Mouse (Mus musculus): Measurements from ENCODE around the gene Clip4. TPM values are rescaled to one million over a fixed set of nuclear protein-coding genes. Genes with fewer than 3 reads are reported as not detected.
"Not testable (repeated sequence)": the region's sequence is repeated elsewhere in the genome, so short reads cannot be mapped to it uniquely, and the experiment has no call there.

Gene Clip4
- total RNA-seq (2021) (100 to 1,000 TPM; 220 to 268 TPM), polyA plus RNA-seq (2012; rRNA removed) (121 and 213 TPM in 2 replicates)
- long read RNA-seq, partial matches to known transcripts, result 24 of 106 reads
- long read RNA-seq, other reads (novel, unspliced or antisense), result 82 of 106 reads

DNA sequence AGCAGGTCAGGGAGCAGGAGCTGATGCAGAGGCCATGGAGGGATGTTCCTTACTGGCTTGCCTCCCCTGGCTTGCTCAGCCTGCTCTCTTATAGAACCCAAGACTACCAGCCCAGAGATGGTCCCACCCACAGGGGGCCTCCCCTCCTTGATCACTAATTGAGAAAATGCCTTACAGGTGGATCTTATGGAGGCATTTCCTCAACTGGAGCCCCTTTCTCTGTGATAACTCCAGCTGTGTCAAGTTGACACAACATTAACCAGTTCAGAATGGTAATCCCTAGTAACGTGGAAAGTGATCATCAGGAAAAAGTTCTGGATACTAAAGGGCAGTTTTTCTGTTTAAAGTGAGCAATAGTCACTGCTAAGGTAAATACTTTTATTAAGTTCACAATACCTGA lies at the start of gene Clip4:
Clip4 (plus strand) TSS at position 301 of the 400 bp plus-strand sequence.
- 67% methylated on average over 1 of the region's 1 CpGs for WGBS
- DNase-seq; H3K27ac ChIP-seq; intact Hi-C loops (cut with DNase I); H3K27me3 ChIP-seq (ENCODE audit: control insufficient read depth, insufficient read depth, low read length); H3K4me1 ChIP-seq (ENCODE audit: control insufficient read depth, insufficient read depth, low read length); H3K4me3 ChIP-seq; H3K9ac ChIP-seq (ENCODE audit: low read depth, low read length); H3K36me3 ChIP-seq (ENCODE audit: control insufficient read depth, insufficient read depth, low read length); H3K79me2 ChIP-seq (replicated peaks; ENCODE audit: control insufficient read depth, insufficient read depth, low read length): not testable (repeated sequence)

- Histone ChIP-seq H3K27ac (peak overlapping the region; percentile 89), H3K9ac (ENCODE audit: low read depth, low read length) (no peak overlapping the region), H3K27me3 (ENCODE audit: control insufficient read depth, insufficient read depth, low read length) (no peaks in the 10 kb centered on the region), H3K4me1 (ENCODE audit: control insufficient read depth, insufficient read depth, low read length) (peaks cover 7% of the 10 kb centered on the region; the same call in 1 of the 2 replicates), H3K36me3 (ENCODE audit: control insufficient read depth, insufficient read depth, low read length) (no peaks in the 10 kb centered on the region; the same call in 1 of the 2 replicates), H3K79me2 (replicated peaks; ENCODE audit: control insufficient read depth, insufficient read depth, low read length) (no peaks in the 10 kb centered on the region), H3K4me3 (no peak overlapping the region)
- DNase-seq, result no peak
- TF ChIP-seq CTCF (IDR thresholded peaks at IDR 0.05), result no peak
- no peak for TF ChIP-seq POLR2A (IDR thresholded peaks at IDR 0.05; ENCODE audit: insufficient read depth, low read depth, low read length)
- TF ChIP-seq EP300 (IDR thresholded peaks at IDR 0.05; ENCODE audit: insufficient read depth, low read depth, low read length), result no peak
- intact Hi-C loops (cut with DNase I), result no loop called here
Measured at GRCm38 (mm10) chr17:71720434-71720833, 47.8 kb upstream of the Clip4 start.

- no peak overlapping the region for H3K9ac ChIP-seq (ENCODE audit: low read depth, low read length)
- H3K4me3 ChIP-seq, result no peak overlapping the region
- DNase-seq, result peak in 1 of 2 experiments; percentile 65
- 34% methylated on average over 3 of the region's 3 CpGs for WGBS
- no peaks in the 10 kb centered on the region; the same call in 1 of the 2 replicates for H3K36me3 ChIP-seq (ENCODE audit: control insufficient read depth, insufficient read depth, low read length)
- no peaks in the 10 kb centered on the region for H3K27me3 ChIP-seq (ENCODE audit: control insufficient read depth, insufficient read depth, low read length)
- H3K27ac ChIP-seq, result peak overlapping the region; percentile 89
- intact Hi-C loops (cut with DNase I), result loop anchor here (1.0 kb wide), 1 partner anchor 25 kb away; no protein-coding TSS in a partner anchor
- H3K79me2 ChIP-seq (replicated peaks; ENCODE audit: control insufficient read depth, insufficient read depth, low read length), result no peaks in the 10 kb centered on the region
- peaks cover 7% of the 10 kb centered on the region; the same call in 1 of the 2 replicates for H3K4me1 ChIP-seq (ENCODE audit: control insufficient read depth, insufficient read depth, low read length)
- TF ChIP-seq POLR2A (IDR thresholded peaks at IDR 0.05; ENCODE audit: insufficient read depth, low read depth, low read length), result no peak
- TF ChIP-seq CTCF (IDR thresholded peaks at IDR 0.05), result peak; percentile 26; the same call in 1 of the 2 replicates
- TF ChIP-seq EP300 (IDR thresholded peaks at IDR 0.05; ENCODE audit: insufficient read depth, low read depth, low read length), result peak; percentile 79
Measured at GRCm38 (mm10) chr17:71721019-71721418, 47.3 kb upstream of the Clip4 start.

DNA sequence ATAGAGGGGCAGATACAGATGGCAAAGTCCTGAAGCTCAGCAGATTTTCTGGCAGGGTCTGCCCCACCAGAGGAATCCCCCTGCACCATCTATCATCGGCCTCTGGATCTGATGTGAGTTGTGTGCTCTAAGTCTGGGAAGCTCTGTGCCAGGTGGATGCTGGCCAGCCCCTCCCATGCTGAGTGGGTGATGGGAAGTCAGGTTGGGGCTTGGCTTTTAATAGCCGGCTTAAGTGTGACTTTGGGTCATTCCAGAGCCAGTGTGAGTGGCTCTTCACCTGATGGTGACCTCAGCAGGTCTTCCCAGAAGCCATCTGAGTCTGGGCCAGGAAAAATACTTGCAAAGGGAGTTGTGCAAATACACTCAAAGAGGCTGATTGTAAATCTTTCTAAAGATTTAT lies 37.6 kb upstream of the Clip4 start:
- Histone ChIP-seq H3K27me3 (ENCODE audit: control insufficient read depth, insufficient read depth, low read length) (no peaks in the 10 kb centered on the region), H3K9ac (ENCODE audit: low read depth, low read length) (no peak overlapping the region), H3K36me3 (ENCODE audit: control insufficient read depth, insufficient read depth, low read length) (no peaks in the 10 kb centered on the region), H3K4me3 (no peak overlapping the region), H3K27ac (peak overlapping the region; percentile 74), H3K4me1 (ENCODE audit: control insufficient read depth, insufficient read depth, low read length) (peaks cover 1% of the 10 kb centered on the region; the same call in 1 of the 2 replicates), H3K79me2 (replicated peaks; ENCODE audit: control insufficient read depth, insufficient read depth, low read length) (no peaks in the 10 kb centered on the region)
- WGBS, result 30% methylated on average over 2 of the region's 2 CpGs
- peak; percentile 69 to 81 for DNase-seq
- intact Hi-C loops (cut with DNase I), result no loop called here
- TF ChIP-seq EP300 (IDR thresholded peaks at IDR 0.05; ENCODE audit: insufficient read depth, low read depth, low read length) (peak; percentile 94), CTCF (IDR thresholded peaks at IDR 0.05) (no peak)

DNA sequence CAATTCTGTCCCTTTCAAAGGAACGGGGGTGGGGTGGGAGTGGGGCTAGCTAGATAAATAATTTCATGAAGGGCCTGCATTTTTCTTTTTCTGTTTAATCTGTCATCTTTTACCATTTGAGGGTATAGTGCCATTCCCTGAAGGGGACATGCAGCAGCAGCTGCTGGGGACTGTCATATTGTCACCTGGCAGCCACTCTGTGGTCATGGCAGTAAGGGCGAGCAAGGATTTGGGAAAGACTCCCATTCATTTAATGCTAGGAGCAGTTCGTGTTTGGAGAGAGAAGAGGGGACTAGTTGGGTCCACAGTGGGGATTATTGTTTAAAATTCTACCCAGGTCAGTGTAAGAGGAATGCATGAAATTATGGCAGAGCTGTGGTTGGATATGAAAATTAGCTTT lies 31.8 kb upstream of the Clip4 start:
- Histone ChIP-seq H3K27ac (peak overlapping the region; percentile 21; the same call in 1 of the 2 replicates), H3K36me3 (ENCODE audit: control insufficient read depth, insufficient read depth, low read length) (no peaks in the 10 kb centered on the region), H3K9ac (ENCODE audit: low read depth, low read length) (no peak overlapping the region), H3K27me3 (ENCODE audit: control insufficient read depth, insufficient read depth, low read length) (no peaks in the 10 kb centered on the region), H3K79me2 (replicated peaks; ENCODE audit: control insufficient read depth, insufficient read depth, low read length) (no peaks in the 10 kb centered on the region), H3K4me1 (ENCODE audit: control insufficient read depth, insufficient read depth, low read length) (peaks cover 1% of the 10 kb centered on the region; the same call in 1 of the 2 replicates), H3K4me3 (no peak overlapping the region)
- intact Hi-C loops (cut with DNase I), result no loop called here
- 38% methylated on average over 3 of the region's 3 CpGs for WGBS
- DNase-seq, result no peak
- no peak for TF ChIP-seq POLR2A (IDR thresholded peaks at IDR 0.05; ENCODE audit: insufficient read depth, low read depth, low read length)
- no peak for TF ChIP-seq CTCF (IDR thresholded peaks at IDR 0.05)
- TF ChIP-seq EP300 (IDR thresholded peaks at IDR 0.05; ENCODE audit: insufficient read depth, low read depth, low read length), result no peak

- no peak for DNase-seq
- WGBS, result 90% methylated on average over 3 of the region's 3 CpGs
- H3K4me3 ChIP-seq, result no peak overlapping the region
- H3K4me1 ChIP-seq (ENCODE audit: control insufficient read depth, insufficient read depth, low read length), result no peaks in the 10 kb centered on the region; the same call in 1 of the 2 replicates
- TF ChIP-seq CTCF (IDR thresholded peaks at IDR 0.05), result no peak
- no peak for TF ChIP-seq POLR2A (IDR thresholded peaks at IDR 0.05; ENCODE audit: insufficient read depth, low read depth, low read length)
- no peaks in the 10 kb centered on the region for H3K36me3 ChIP-seq (ENCODE audit: control insufficient read depth, insufficient read depth, low read length)
- no peaks in the 10 kb centered on the region for H3K79me2 ChIP-seq (replicated peaks; ENCODE audit: control insufficient read depth, insufficient read depth, low read length)
- no peak overlapping the region for H3K27ac ChIP-seq
- intact Hi-C loops (cut with DNase I), result no loop called here
- no peaks in the 10 kb centered on the region for H3K27me3 ChIP-seq (ENCODE audit: control insufficient read depth, insufficient read depth, low read length)
- no peak overlapping the region for H3K9ac ChIP-seq (ENCODE audit: low read depth, low read length)
Measured at GRCm38 (mm10) chr17:71742156-71742555, 26.1 kb upstream of the Clip4 start.
